Mouse (Mus musculus) MEL (cell line): Measurements from ENCODE around the gene Slf1. TPM values are rescaled to one million over a fixed set of nuclear protein-coding genes. Genes with fewer than 3 reads are reported as not detected.

ENCODE experiments used
- DNase-seq: peaks from one replicate; pipeline ENCODE4 v3.0.0; 2011; ENCODE audit warnings: low read depth, low spot score
- H3K27ac ChIP-seq: 2 replicates; pipeline ENCODE4 v1.5.1; 2012; ENCODE audit warnings: low read depth, mild to moderate bottlenecking, control low read depth, low read length, moderate library complexity; ENCODE audit not compliant: control insufficient read depth
- H3K27me3 ChIP-seq, 2 experiments: fragments of 150-350 bp in 1 of 2; sonication (generic) in 1 of 2; 2 replicates each; pipeline ENCODE4 v1.6.1; 2012; ENCODE audit warnings: low read length in 2 of 2, mild to moderate bottlenecking in 2 of 2, improper control_type of control experiment in 1 of 2, moderate library complexity in 1 of 2; ENCODE audit not compliant: insufficient read depth in 2 of 2, control insufficient read depth in 1 of 2
- H3K36me3 ChIP-seq, 2 experiments: 2 replicates each; pipeline ENCODE4 v1.6.1; 2012 to 2014; ENCODE audit warnings: low read length in 2 of 2, improper control_type of control experiment in 1 of 2, inconsistent platforms in 1 of 2, mild to moderate bottlenecking in 1 of 2; ENCODE audit not compliant: insufficient read depth in 2 of 2, control insufficient read depth in 1 of 2
- H3K4me1 ChIP-seq, 2 experiments: fragments of 150-350 bp in 1 of 2; sonication (generic) in 1 of 2; 2 replicates each; pipeline ENCODE4 v1.6.1; 2012; ENCODE audit warnings: low read length in 2 of 2, improper control_type of control experiment in 1 of 2, mild to moderate bottlenecking in 1 of 2; ENCODE audit not compliant: insufficient read depth in 2 of 2, control insufficient read depth in 1 of 2
- H3K4me3 ChIP-seq, 2 experiments: fragments of 150-350 bp in 1 of 2; sonication (generic) in 1 of 2; 2 replicates each; pipeline ENCODE4 v1.5.1; 2012; ENCODE audit warnings: low read depth in 2 of 2, low read length in 2 of 2, mild to moderate bottlenecking in 2 of 2, moderate library complexity in 2 of 2, control low read depth in 1 of 2, improper control_type of control experiment in 1 of 2; ENCODE audit not compliant: control insufficient read depth in 1 of 2, insufficient read depth in 1 of 2
- H3K79me2 ChIP-seq: 2 replicates; pipeline ENCODE4 v1.6.1; 2012; ENCODE audit warnings: mild to moderate bottlenecking, low read length, moderate library complexity; ENCODE audit not compliant: control insufficient read depth, poor library complexity, insufficient read depth
- H3K9ac ChIP-seq: 2 replicates; pipeline ENCODE4 v1.6.1; 2012; ENCODE audit warnings: low read depth, mild to moderate bottlenecking, control low read depth, low read length, moderate library complexity; ENCODE audit not compliant: control insufficient read depth, poor library complexity, severe bottlenecking
- H3K9me3 ChIP-seq: fragments of 150-350 bp; sonication (generic); replicated peaks from 2 replicates; pipeline ENCODE4 v1.6.1; 2012; ENCODE audit warnings: mild to moderate bottlenecking, low read length, improper control_type of control experiment, moderate library complexity; ENCODE audit not compliant: insufficient read depth
- BHLHE40 ChIP-seq: IDR thresholded peaks from 2 replicates; pipeline ENCODE4 v1.6.1; 2012; ENCODE audit warnings: low read depth, mild to moderate bottlenecking, inconsistent platforms, low read length, improper control_type of control experiment, borderline replicate concordance
- GABPA ChIP-seq: IDR thresholded peaks from 2 replicates; pipeline ENCODE4 v1.6.1; 2012; ENCODE audit warnings: low read depth, mild to moderate bottlenecking, inconsistent platforms, low read length, improper control_type of control experiment, moderate library complexity
- HCFC1 ChIP-seq: IDR thresholded peaks from 2 replicates; pipeline ENCODE4 v1.6.1; 2012; ENCODE audit warnings: low read depth, mild to moderate bottlenecking, inconsistent platforms, low read length, improper control_type of control experiment, moderate library complexity
- KAT2A ChIP-seq: conservative IDR thresholded peaks from 2 replicates; pipeline ENCODE4 v1.6.1; 2012; ENCODE audit warnings: low read depth, low read length, improper control_type of control experiment, inconsistent platforms
- MEF2A ChIP-seq: IDR thresholded peaks from 2 replicates; pipeline ENCODE4 v1.6.1; 2014; ENCODE audit warnings: low read depth, mild to moderate bottlenecking, inconsistent platforms, low read length, improper control_type of control experiment; ENCODE audit not compliant: poor library complexity, insufficient replicate concordance, severe bottlenecking; ENCODE audit errors: extremely low read depth
- MXI1 ChIP-seq: IDR thresholded peaks from 2 replicates; pipeline ENCODE4 v1.6.1; 2011; ENCODE audit warnings: mild to moderate bottlenecking, low read depth, low read length, improper control_type of control experiment
- MYB ChIP-seq: IDR thresholded peaks from 2 replicates; pipeline ENCODE4 v1.6.1; 2011; ENCODE audit warnings: mild to moderate bottlenecking, low read depth, low read length, improper control_type of control experiment
- MYC ChIP-seq: IDR thresholded peaks from 2 replicates; pipeline ENCODE4 v1.6.1; 2011; ENCODE audit warnings: low read depth, mild to moderate bottlenecking, low read length, improper control_type of control experiment, moderate library complexity
- POLR2A ChIP-seq, 2 experiments: IDR thresholded peaks; 2 replicates each; pipeline ENCODE4 v1.6.1; 2011 to 2012; ENCODE audit warnings: low read length in 2 of 2, mild to moderate bottlenecking in 2 of 2, control low read depth in 1 of 2, improper control_type of control experiment in 1 of 2, low read depth in 1 of 2, moderate library complexity in 1 of 2; ENCODE audit not compliant: control insufficient read depth in 1 of 2, insufficient read depth in 1 of 2, poor library complexity in 1 of 2
- POLR2AphosphoS2 ChIP-seq: IDR thresholded peaks from 2 replicates; pipeline ENCODE4 v1.6.1; 2011; ENCODE audit warnings: low read length, improper control_type of control experiment
- POLR2AphosphoS5 ChIP-seq: IDR thresholded peaks from 2 replicates; pipeline ENCODE4 v1.6.1; 2012; ENCODE audit warnings: low read depth, borderline replicate concordance, mild to moderate bottlenecking, inconsistent platforms, low read length, moderate library complexity, mixed read lengths
- RAD21 ChIP-seq: IDR thresholded peaks from 2 replicates; pipeline ENCODE4 v1.6.1; 2011; ENCODE audit warnings: mild to moderate bottlenecking, low read depth, low read length, improper control_type of control experiment
- RCOR1 ChIP-seq: IDR thresholded peaks from 2 replicates; pipeline ENCODE4 v1.6.1; 2012; ENCODE audit warnings: low read depth, mild to moderate bottlenecking, inconsistent platforms, low read length, improper control_type of control experiment
- SMC3 ChIP-seq: IDR thresholded peaks from 2 replicates; pipeline ENCODE4 v1.6.1; 2011; ENCODE audit warnings: low read depth, low read length, improper control_type of control experiment
- TCF12 ChIP-seq: IDR thresholded peaks from 2 replicates; pipeline ENCODE4 v1.6.1; 2014; ENCODE audit warnings: low read depth, mild to moderate bottlenecking, inconsistent platforms, low read length, improper control_type of control experiment, moderate library complexity
- UBTF ChIP-seq: IDR thresholded peaks from 2 replicates; pipeline ENCODE4 v1.6.1; 2012; ENCODE audit warnings: low read depth, mild to moderate bottlenecking, inconsistent platforms, low read length, improper control_type of control experiment, moderate library complexity, borderline replicate concordance; ENCODE audit not compliant: insufficient read depth
- USF1 ChIP-seq: IDR thresholded peaks from 2 replicates; pipeline ENCODE4 v1.6.1; 2014; ENCODE audit warnings: low read depth, mild to moderate bottlenecking, inconsistent platforms, low read length, improper control_type of control experiment, moderate library complexity
- USF2 ChIP-seq, 2 experiments: IDR thresholded peaks; 2 replicates each; pipeline ENCODE4 v1.6.1; 2011 to 2012; ENCODE audit warnings: improper control_type of control experiment in 2 of 2, low read length in 2 of 2, borderline replicate concordance in 1 of 2, inconsistent platforms in 1 of 2, low read depth in 1 of 2, mild to moderate bottlenecking in 1 of 2; ENCODE audit not compliant: insufficient read depth in 1 of 2
- ZC3H11A ChIP-seq: IDR thresholded peaks from 2 replicates; pipeline ENCODE4 v1.6.1; 2012; ENCODE audit warnings: low read depth, mild to moderate bottlenecking, inconsistent platforms, low read length, improper control_type of control experiment
- ZKSCAN1 ChIP-seq: IDR thresholded peaks from 2 replicates; pipeline ENCODE4 v1.6.1; 2012; ENCODE audit warnings: low read depth, mild to moderate bottlenecking, inconsistent platforms, low read length, improper control_type of control experiment, moderate library complexity
- ZMIZ1 ChIP-seq: IDR thresholded peaks from 2 replicates; pipeline ENCODE4 v1.6.1; 2012; ENCODE audit warnings: low read depth, mild to moderate bottlenecking, inconsistent platforms, low read length, improper control_type of control experiment, moderate library complexity
- ZNF384 ChIP-seq: IDR thresholded peaks from 2 replicates; pipeline ENCODE4 v1.6.1; 2012; ENCODE audit warnings: low read depth, mild to moderate bottlenecking, inconsistent platforms, low read length, improper control_type of control experiment
- polyA plus RNA-seq, 2 experiments: library from polyadenylated mRNA; stranded (reverse) in 1 of 2; unstranded in 1 of 2; fragments of >175 nt in 1 of 2; fragments of >200 nt in 1 of 2; gene quantifications; 2 replicates each; pipeline versions ENCODE4 v1.2.1 to v1.2.4; 2012; ENCODE audit warnings: low replicate concordance in 2 of 2, low read depth in 1 of 2; ENCODE audit not compliant: insufficient read length in 2 of 2, insufficient read depth in 1 of 2, missing spikeins in 1 of 2
- total RNA-seq: library from RNA; depleted of rRNA; stranded (reverse); fragments of 300-350 nt; gene quantifications from 2 replicates; pipeline ENCODE4 v1.2.3, GENCODE M21; 2012

Gene Slf1
- total and polyA plus RNA-seq, 3 experiments, result 16.9 to 20.9 TPM; not detected in 1

DNA sequence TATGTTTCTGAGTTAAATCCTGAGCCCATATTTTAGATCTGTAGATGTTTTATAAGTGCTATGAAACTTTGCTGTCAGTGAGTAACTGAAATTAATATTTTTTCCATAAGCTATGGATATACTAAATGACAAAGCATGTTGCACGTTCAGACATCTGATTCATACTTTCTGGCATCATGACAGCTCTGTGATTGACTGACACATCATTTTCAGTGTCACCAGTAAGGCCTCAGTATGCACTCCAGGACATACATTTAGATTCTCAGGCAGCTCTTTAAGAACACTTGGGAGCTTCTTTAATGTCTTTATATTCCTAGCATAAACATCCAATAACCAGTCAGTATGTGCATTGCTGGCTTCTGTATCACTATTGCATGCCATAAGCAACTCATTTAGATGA, 91.9 kb downstream of the Slf1 start (continued):
- TF ChIP-seq USF2 (IDR thresholded peaks at IDR 0.05; ENCODE audit: borderline replicate concordance in 1 of 2, insufficient read depth in 1 of 2, low read depth in 1 of 2, low read length in 2 of 2) (no peak), BHLHE40 (no peak)

DNA sequence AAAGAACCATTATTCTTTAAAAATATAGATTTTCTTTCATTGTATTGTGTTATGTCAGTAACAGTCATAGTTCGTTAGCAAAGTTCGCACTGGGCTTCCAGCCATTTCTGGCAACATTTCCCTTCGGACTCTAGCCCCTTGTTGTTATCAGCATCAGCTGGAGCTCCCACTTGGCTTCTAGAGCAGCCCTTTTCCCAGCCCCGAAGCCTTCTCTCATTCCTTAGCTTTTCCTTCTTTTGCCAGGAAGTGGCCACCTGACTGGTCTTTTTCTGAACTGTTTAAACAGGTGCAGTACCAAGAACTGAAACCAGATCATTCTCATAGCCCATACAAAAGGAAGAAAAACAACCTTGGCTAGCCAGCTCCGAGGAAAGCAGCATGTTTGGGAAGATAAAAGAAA, 105.7 kb downstream of the Slf1 start:
- DNase-seq, result no peak
- peaks cover 0 to 2% of the 10 kb centered on the region in 2 experiments; a peak in 1 of 4 replicates for H3K4me1 ChIP-seq
- no peak overlapping the region for H3K27ac ChIP-seq
- no peaks in the 10 kb centered on the region for H3K9me3 ChIP-seq
- H3K79me2 ChIP-seq, result no peaks in the 10 kb centered on the region
- no peak overlapping the region for H3K9ac ChIP-seq
- no peaks in the 10 kb centered on the region for H3K36me3 ChIP-seq
- no peak overlapping the region for H3K4me3 ChIP-seq
- H3K27me3 ChIP-seq, result no peaks in the 10 kb centered on the region
- TF ChIP-seq SMC3, result no peak
- no peak for TF ChIP-seq ZC3H11A
- no peak for TF ChIP-seq TCF12
- TF ChIP-seq KAT2A, result no peak
- no peak for TF ChIP-seq HCFC1
- TF ChIP-seq RAD21, result no peak
- TF ChIP-seq ZNF384, result no peak
- no peak for TF ChIP-seq MYB
- no peak for TF ChIP-seq MYC
- TF ChIP-seq GABPA, result no peak
- TF ChIP-seq USF1, result no peak
- TF ChIP-seq ZMIZ1, result no peak
- no peak for TF ChIP-seq MEF2A
- TF ChIP-seq ZKSCAN1, result no peak
- TF ChIP-seq POLR2AphosphoS5, result no peak
- no peak for TF ChIP-seq UBTF
- no peak for TF ChIP-seq MXI1
- TF ChIP-seq POLR2AphosphoS2, result no peak
- TF ChIP-seq RCOR1, result no peak
- TF ChIP-seq POLR2A (IDR thresholded peaks at IDR 0.05; ENCODE audit: control insufficient read depth in 1 of 2, insufficient read depth in 1 of 2, low read depth in 1 of 2, low read length in 2 of 2, poor library complexity in 1 of 2), result no peak
